Mouse (Mus musculus): ENCODE measurements around the gene Cnnm4.

DNA sequence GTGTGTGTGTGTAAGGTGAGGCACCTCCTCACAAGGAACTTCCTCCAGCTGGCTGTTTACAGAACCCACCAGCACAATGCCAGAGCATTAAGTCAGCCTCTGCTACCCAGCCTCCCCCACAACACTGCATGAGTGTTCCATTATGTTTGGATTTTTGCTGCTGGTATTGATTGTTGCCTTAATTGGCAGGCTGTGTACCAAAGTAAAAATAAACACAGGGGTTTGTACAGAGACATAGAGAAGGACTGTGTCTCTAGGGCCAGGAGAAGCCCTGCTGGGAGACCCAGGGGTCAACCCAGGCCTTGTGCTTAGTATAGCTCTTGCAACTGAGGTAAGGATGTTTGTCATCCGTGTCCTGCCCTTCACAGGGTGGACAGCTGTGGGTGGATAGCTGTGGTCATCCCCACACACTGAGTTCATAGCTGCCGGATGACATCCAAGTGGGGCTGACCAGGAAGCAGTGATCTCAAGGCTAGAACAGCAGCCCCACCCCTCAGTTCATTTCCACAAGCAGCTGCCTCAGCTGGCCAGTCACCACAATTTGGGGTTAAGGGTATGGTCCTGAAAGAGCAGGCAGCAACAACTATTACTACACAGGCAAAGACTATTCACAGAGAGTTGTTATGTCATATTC is 1.5 kb upstream of the Cnnm4 start:
- no peak for TF ChIP-seq CTCF (IDR thresholded peaks at IDR 0.05; ENCODE audit: low read depth, low read length)
- TF ChIP-seq POLR2A (IDR thresholded peaks at IDR 0.05; ENCODE audit: borderline replicate concordance, low read depth, low read length) = no peak
